Mouse (Mus musculus) midbrain, embryonic 16.5 days (tissue): ENCODE measurements around the gene Fam173b. TPM values are rescaled to one million over a fixed set of nuclear protein-coding genes. Genes with fewer than 3 reads are reported as not detected.

Source experiments
- ATAC-seq: fragments of 200-750 bp; cut with Nextera tagmentation; 2 replicates; pipeline ENCODE4 v1.8.0; 2017; ENCODE audit warnings: moderate TSS enrichment
- H3K27ac ChIP-seq: fragments of 300-500 bp; sonication (generic); 2 replicates; pipeline ENCODE4 v1.5.1; 2014; ENCODE audit warnings: mild to moderate bottlenecking, low read length, mixed read lengths
- H3K27me3 ChIP-seq: fragments of 300-500 bp; sonication (generic); 2 replicates; pipeline ENCODE4 v1.6.1; 2014; ENCODE audit warnings: low read depth, low read length, mixed read lengths; ENCODE audit not compliant: control insufficient read depth, insufficient read depth
- H3K36me3 ChIP-seq: fragments of 300-500 bp; sonication (generic); 2 replicates; pipeline ENCODE4 v1.6.1; 2014; ENCODE audit warnings: mild to moderate bottlenecking, low read length, moderate library complexity, mixed read lengths; ENCODE audit not compliant: control insufficient read depth, insufficient read depth
- H3K4me1 ChIP-seq: fragments of 300-500 bp; sonication (generic); 2 replicates; pipeline ENCODE4 v1.6.1; 2014; ENCODE audit warnings: mild to moderate bottlenecking, low read length, mixed read lengths; ENCODE audit not compliant: control insufficient read depth, insufficient read depth
- H3K4me2 ChIP-seq: fragments of 300-500 bp; sonication (generic); 2 replicates; pipeline ENCODE4 v1.6.1; 2014; ENCODE audit warnings: mild to moderate bottlenecking, low read length, mixed read lengths
- H3K4me3 ChIP-seq: fragments of 300-500 bp; sonication (generic); 2 replicates; pipeline ENCODE4 v1.5.1; 2014; ENCODE audit warnings: low read depth, mild to moderate bottlenecking, low read length, moderate library complexity, mixed read lengths
- H3K9ac ChIP-seq: fragments of 300-500 bp; sonication (generic); 2 replicates; pipeline ENCODE4 v1.6.1; 2014; ENCODE audit warnings: low read depth, low read length, mixed read lengths
- H3K9me3 ChIP-seq: fragments of 300-500 bp; sonication (generic); replicated peaks from 2 replicates; pipeline ENCODE4 v1.6.1; 2014; ENCODE audit warnings: mild to moderate bottlenecking, low read length, mixed read lengths; ENCODE audit not compliant: control insufficient read depth, poor library complexity, severe bottlenecking
- WGBS: fragments of 180-500 bp; shearing (Covaris S2); extraction: QIAGEN DNeasy Blood & Tissue Kit; methylation state at CpG from one replicate; pipeline ENCODE4 v1.1.7; 2014; 5-methylcytosine and 5-hydroxymethylcytosine counted together
- polyA plus RNA-seq: library from polyadenylated mRNA; unstranded; fragments of >200 nt; fragmentation: Nextera tagmentation; extraction: Ambion mirVana; gene quantifications from 2 replicates; pipeline ENCODE4 v1.2.1, GENCODE M21; 2015

Fam173b gene
- polyA plus RNA-seq, 1 experiment from 2014 or later = 9.3 TPM

DNA sequence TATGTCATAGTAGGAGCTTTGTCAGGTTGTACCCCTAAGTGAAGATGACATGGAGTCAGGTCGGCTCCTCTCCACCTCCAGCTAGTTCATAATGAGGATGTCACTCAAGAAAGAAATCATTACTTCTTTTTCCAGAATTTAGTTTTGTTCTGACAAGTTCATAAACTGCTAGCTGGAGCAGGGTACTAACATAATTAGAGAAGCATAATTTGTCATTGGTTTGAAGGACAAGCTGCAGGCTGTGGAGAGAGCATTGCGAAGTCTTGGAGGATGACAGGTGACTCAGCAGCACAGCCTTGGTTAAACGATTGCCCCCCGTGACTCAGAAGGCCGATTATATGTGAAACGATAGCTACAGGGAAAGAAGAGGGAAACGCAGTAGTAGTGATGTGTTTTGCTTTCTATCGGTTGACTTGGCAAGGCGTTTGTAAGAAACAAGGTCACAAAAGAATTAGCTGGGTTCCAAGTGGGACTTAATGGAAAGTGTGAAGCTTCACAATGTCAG is 34.5 kb downstream of the Fam173b start:
- H3K9ac ChIP-seq = no peak overlapping the region
- H3K4me2 ChIP-seq = no peak overlapping the region
- no peaks in the 10 kb centered on the region for H3K4me1 ChIP-seq
- no peaks in the 10 kb centered on the region for H3K9me3 ChIP-seq
- ATAC-seq = no peak
- no peaks in the 10 kb centered on the region for H3K36me3 ChIP-seq
- no peaks in the 10 kb centered on the region for H3K27me3 ChIP-seq
- H3K27ac ChIP-seq = no peak overlapping the region
- WGBS = 85% methylated on average over 9 of the region's 9 CpGs
- H3K4me3 ChIP-seq = no peak overlapping the region

DNA sequence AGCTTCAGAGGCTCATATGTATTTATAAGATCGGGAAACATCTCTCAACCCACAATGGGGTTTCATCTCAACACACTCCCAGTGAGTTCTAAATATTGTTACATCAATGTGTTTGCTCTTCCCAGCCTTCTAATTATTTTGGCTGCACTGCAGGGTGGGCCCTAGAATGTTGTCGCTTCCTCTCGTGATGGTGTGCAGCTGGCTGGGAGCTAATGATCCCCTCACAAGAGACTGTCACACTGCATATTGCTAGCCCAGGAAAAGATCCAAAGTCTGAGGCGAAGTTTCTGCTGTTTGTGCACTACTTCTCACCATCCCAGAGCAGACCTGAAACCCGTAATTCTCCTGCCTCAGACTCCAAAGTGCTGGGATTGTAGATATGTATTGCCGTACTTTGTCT is 45.6 kb downstream of the Fam173b start:
- Histone ChIP-seq H3K4me2 (no peak overlapping the region), H3K36me3 (no peaks in the 10 kb centered on the region), H3K9me3 (no peaks in the 10 kb centered on the region), H3K4me1 (no peaks in the 10 kb centered on the region), H3K27ac (no peak overlapping the region), H3K9ac (no peak overlapping the region), H3K4me3 (no peak overlapping the region), H3K27me3 (no peaks in the 10 kb centered on the region)
- no peak for ATAC-seq
- 88% methylated on average over 6 of the region's 6 CpGs for WGBS

- no peak overlapping the region for H3K4me3 ChIP-seq
- no peak overlapping the region for H3K4me2 ChIP-seq
- H3K4me1 ChIP-seq = no peaks in the 10 kb centered on the region
- no peaks in the 10 kb centered on the region for H3K9me3 ChIP-seq
- H3K27ac ChIP-seq = no peak overlapping the region
- H3K9ac ChIP-seq = no peak overlapping the region
- no peaks in the 10 kb centered on the region for H3K36me3 ChIP-seq
- no peak for ATAC-seq
- no peaks in the 10 kb centered on the region for H3K27me3 ChIP-seq
- 91% methylated on average over 8 of the region's 8 CpGs for WGBS
Observed at GRCm38 (mm10) chr15:31647851-31648569, 46.4 kb downstream of the Fam173b start.

DNA sequence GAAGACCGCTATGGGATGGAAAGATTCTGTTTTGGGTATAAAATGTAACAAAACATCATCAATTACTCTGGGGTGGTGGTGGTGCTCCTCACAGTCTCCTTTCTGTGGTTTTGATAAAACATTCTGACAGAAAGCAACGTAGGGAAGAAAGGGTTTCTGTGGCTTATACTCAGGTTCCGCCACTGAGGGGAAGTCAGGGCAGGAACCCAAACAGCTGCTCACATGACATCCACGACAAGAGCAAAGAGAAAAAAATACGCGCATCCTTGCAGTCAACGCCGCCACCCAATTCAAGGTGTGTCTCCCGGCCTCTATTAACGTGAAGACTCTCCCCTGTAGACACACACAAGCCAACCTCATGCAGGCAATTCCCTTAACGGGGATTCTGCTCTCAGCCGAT is 48.0 kb downstream of the Fam173b start:
- Histone ChIP-seq H3K27ac (no peak overlapping the region), H3K4me2 (no peak overlapping the region), H3K9me3 (no peaks in the 10 kb centered on the region), H3K27me3 (no peaks in the 10 kb centered on the region), H3K4me1 (no peaks in the 10 kb centered on the region), H3K36me3 (no peaks in the 10 kb centered on the region), H3K9ac (no peak overlapping the region), H3K4me3 (no peak overlapping the region)
- WGBS = 96% methylated on average over 12 of the region's 12 CpGs
- ATAC-seq = no peak

- no peak for ATAC-seq
- Histone ChIP-seq H3K27ac (no peak overlapping the region), H3K27me3 (no peaks in the 10 kb centered on the region), H3K4me3 (no peak overlapping the region), H3K36me3 (no peaks in the 10 kb centered on the region), H3K9ac (no peak overlapping the region), H3K9me3 (no peaks in the 10 kb centered on the region), H3K4me2 (no peak overlapping the region), H3K4me1 (no peaks in the 10 kb centered on the region)
- 98% methylated on average over 7 of the region's 7 CpGs for WGBS
Observed at GRCm38 (mm10) chr15:31650821-31651220, 49.2 kb downstream of the Fam173b start.

- no peak for ATAC-seq
- no peaks in the 10 kb centered on the region for H3K27me3 ChIP-seq
- H3K4me3 ChIP-seq = no peak overlapping the region
- H3K36me3 ChIP-seq = no peaks in the 10 kb centered on the region
- H3K4me2 ChIP-seq = no peak overlapping the region
- H3K4me1 ChIP-seq = no peaks in the 10 kb centered on the region
- no peak overlapping the region for H3K9ac ChIP-seq
- no peaks in the 10 kb centered on the region for H3K9me3 ChIP-seq
- H3K27ac ChIP-seq = no peak overlapping the region
- WGBS = 81% methylated on average over 5 of the region's 5 CpGs
Observed at GRCm38 (mm10) chr15:31660133-31660795, 58.6 kb downstream of the Fam173b start.

DNA sequence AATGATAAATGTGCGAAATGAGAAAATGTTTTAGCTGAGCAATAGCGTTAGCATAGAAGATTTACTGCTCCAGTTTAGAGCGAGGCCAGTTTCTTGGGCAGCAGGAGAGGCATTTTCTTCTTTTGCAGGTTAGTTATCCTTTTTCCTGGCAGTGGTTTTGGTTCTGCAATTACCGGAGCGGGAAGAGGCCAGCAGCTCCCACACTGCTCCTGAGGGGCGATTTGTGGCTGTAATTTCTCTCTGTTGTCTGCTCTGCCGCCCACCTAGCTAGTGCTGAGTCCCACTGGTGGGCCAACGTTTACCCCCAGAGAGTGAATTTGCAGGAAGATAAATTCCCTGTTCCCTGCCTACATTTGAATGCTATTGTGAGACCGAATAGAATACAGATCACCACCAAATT is 59.2 kb downstream of the Fam173b start:
- no peak overlapping the region for H3K4me3 ChIP-seq
- H3K4me1 ChIP-seq = no peaks in the 10 kb centered on the region
- H3K4me2 ChIP-seq = no peak overlapping the region
- no peak for ATAC-seq
- 66% methylated on average over 9 of the region's 9 CpGs for WGBS
- no peak overlapping the region for H3K9ac ChIP-seq
- H3K36me3 ChIP-seq = no peaks in the 10 kb centered on the region
- no peaks in the 10 kb centered on the region for H3K9me3 ChIP-seq
- H3K27ac ChIP-seq = peak overlapping the region; percentile 42; the same call in 1 of the 2 replicates
- no peaks in the 10 kb centered on the region for H3K27me3 ChIP-seq

DNA sequence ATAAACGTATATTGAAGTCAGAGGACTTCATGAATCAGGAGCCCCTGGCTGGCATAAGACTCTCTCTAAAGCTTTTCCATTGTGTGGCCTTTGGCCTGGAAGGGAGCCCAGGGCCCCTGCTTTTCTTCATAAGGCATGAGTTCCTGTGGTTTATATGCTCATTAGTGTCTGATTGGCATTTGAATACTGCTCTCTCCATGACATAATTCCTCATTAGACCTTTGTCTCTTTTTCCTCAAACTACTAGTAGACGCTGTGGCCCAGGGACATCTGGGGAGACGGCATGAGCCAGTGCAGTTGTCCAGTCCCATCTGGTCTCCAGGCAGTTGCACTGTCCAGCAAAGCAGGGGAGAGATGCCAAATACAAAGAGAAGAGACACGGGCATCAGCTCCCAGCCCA is 60.1 kb downstream of the Fam173b start:
- Histone ChIP-seq H3K36me3 (no peaks in the 10 kb centered on the region), H3K9ac (no peak overlapping the region), H3K27ac (no peak overlapping the region), H3K4me2 (no peak overlapping the region), H3K9me3 (no peaks in the 10 kb centered on the region), H3K4me1 (no peaks in the 10 kb centered on the region), H3K4me3 (no peak overlapping the region), H3K27me3 (no peaks in the 10 kb centered on the region)
- ATAC-seq = peak; percentile 36; the same call in 1 of the 2 replicates
- WGBS = 46% methylated on average over 4 of the region's 4 CpGs

DNA sequence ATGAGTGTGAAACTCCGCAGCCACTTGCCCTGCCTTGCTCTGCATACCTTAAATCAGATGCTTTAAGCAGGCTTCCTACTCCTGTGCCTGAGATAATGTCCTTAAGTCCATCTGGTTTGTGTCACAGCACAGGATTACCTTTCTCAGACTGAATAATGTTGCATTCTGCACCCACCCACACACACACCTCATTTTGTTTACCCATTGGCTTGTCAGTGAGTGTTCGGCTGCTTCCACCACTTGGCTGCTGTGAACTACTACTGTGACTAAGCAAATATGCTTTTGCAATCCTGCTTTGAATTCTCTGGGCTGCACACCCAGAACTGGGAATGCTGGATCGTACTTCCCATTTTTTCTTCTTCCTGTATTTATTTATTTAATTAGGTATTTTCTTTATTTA is 61.4 kb downstream of the Fam173b start:
- no peak overlapping the region for H3K4me2 ChIP-seq
- no peaks in the 10 kb centered on the region for H3K9me3 ChIP-seq
- WGBS = 87% methylated on average over 3 of the region's 3 CpGs
- ATAC-seq = no peak
- no peak overlapping the region for H3K9ac ChIP-seq
- no peaks in the 10 kb centered on the region for H3K4me1 ChIP-seq
- H3K4me3 ChIP-seq = no peak overlapping the region
- no peaks in the 10 kb centered on the region for H3K27me3 ChIP-seq
- H3K27ac ChIP-seq = no peak overlapping the region
- H3K36me3 ChIP-seq = no peaks in the 10 kb centered on the region
